In genomic region chr9:44288076-44288958, GRCm38 (mm10) we compare ENCODE assay signal across 8 mouse cellular contexts. TPM values are rescaled to one million over a fixed set of nuclear protein-coding genes. Genes with fewer than 3 reads are reported as not detected.
A peak's percentile ranks its signal among the peaks of the same experiment; 100 is the strongest.
DNase-seq lines count a peak whose midpoint lies in the region; ATAC-seq and TF ChIP-seq lines count a peak whose summit lies in the region.

TSS of gene Abcg4 (minus strand) at chr9:44288615.

- H3K9me3 ChIP-seq in embryonic facial prominence, embryonic 15.5 days (replicated peaks): no peaks in the 10 kb centered on the region
- H3K9me3 ChIP-seq in hindbrain, embryonic 12.5 days (replicated peaks): no peaks in the 10 kb centered on the region
- H3K9me3 ChIP-seq in limb, embryonic 10.5 days (replicated peaks): no peaks in the 10 kb centered on the region
- H3K9me3 ChIP-seq in midbrain, postnatal 0 days (ENCODE audit: low read length): no peaks in the 10 kb centered on the region

- peak; percentile 92 for DNase-seq in heart, adult 11 months
- no peak for DNase-seq in heart, adult 8-10 months (ENCODE audit: low spot score)
- no peak for DNase-seq in limb, embryonic 10.5 days (ENCODE audit: low spot score)
- DNase-seq in midbrain, postnatal 0 days (ENCODE audit: low spot score): peak; percentile 65
- DNase-seq in yolk sac, embryonic 10.5 days (ENCODE audit: low spot score): peak; percentile 47

- 3% methylated on average over 38 of the region's 38 CpGs for WGBS in bone marrow, adult 2 months
- WGBS in embryonic facial prominence, embryonic 15.5 days: 1% methylated on average over 38 of the region's 38 CpGs
- WGBS in hindbrain, embryonic 12.5 days: 1% methylated on average over 36 of the region's 38 CpGs
- 2% methylated on average over 38 of the region's 38 CpGs for WGBS in limb, embryonic 10.5 days
- under 1% methylated on average over 38 of the region's 38 CpGs for WGBS in midbrain, postnatal 0 days

- H3K36me3 ChIP-seq in embryonic facial prominence, embryonic 15.5 days: peaks cover 27% of the 10 kb centered on the region
- peaks cover 29% of the 10 kb centered on the region for H3K36me3 ChIP-seq in hindbrain, embryonic 12.5 days
- H3K36me3 ChIP-seq in limb, embryonic 10.5 days: peaks cover 35% of the 10 kb centered on the region
- H3K36me3 ChIP-seq in midbrain, postnatal 0 days (ENCODE audit: insufficient read depth, low read length): peaks cover 9% of the 10 kb centered on the region; the same call in 1 of the 2 replicates

- peak; percentile 46; the same call in 1 of the 2 replicates for TF ChIP-seq POLR2A in bone marrow, adult 2 months (IDR thresholded peaks at IDR 0.05; ENCODE audit: borderline replicate concordance, control insufficient read depth, low read depth, low read length)

- H3K4me1 ChIP-seq in bone marrow, adult 2 months (ENCODE audit: control insufficient read depth, insufficient read depth, low read length): no peaks in the 10 kb centered on the region; the same call in 1 of the 2 replicates
- peaks cover 26% of the 10 kb centered on the region for H3K4me1 ChIP-seq in embryonic facial prominence, embryonic 15.5 days
- peaks cover 27% of the 10 kb centered on the region for H3K4me1 ChIP-seq in hindbrain, embryonic 12.5 days
- H3K4me1 ChIP-seq in limb, embryonic 10.5 days: peaks cover 26% of the 10 kb centered on the region
- peaks cover 8% of the 10 kb centered on the region; the same call in 1 of the 2 replicates for H3K4me1 ChIP-seq in midbrain, postnatal 0 days (ENCODE audit: insufficient read depth, low read length)

- peak within 1 kb of the TSS; percentile 87 for H3K4me3 ChIP-seq in bone marrow, adult 2 months (replicated peaks; ENCODE audit: control insufficient read depth, low read depth, low read length)
- peak within 1 kb of the TSS; percentile 62 for H3K4me3 ChIP-seq in embryonic facial prominence, embryonic 15.5 days (replicated peaks)
- peak within 1 kb of the TSS; percentile 71 for H3K4me3 ChIP-seq in hindbrain, embryonic 12.5 days
- H3K4me3 ChIP-seq in limb, embryonic 10.5 days: peak within 1 kb of the TSS; percentile 69
- H3K4me3 ChIP-seq in midbrain, postnatal 0 days (ENCODE audit: low read depth, low read length): peak within 1 kb of the TSS; percentile 90

- peaks cover 23% of the 10 kb centered on the region for H3K27me3 ChIP-seq in embryonic facial prominence, embryonic 15.5 days
- peaks cover 16% of the 10 kb centered on the region for H3K27me3 ChIP-seq in hindbrain, embryonic 12.5 days
- peaks cover 54% of the 10 kb centered on the region for H3K27me3 ChIP-seq in limb, embryonic 10.5 days (ENCODE audit: low read depth, poor library complexity, severe bottlenecking)
- H3K27me3 ChIP-seq in midbrain, postnatal 0 days (ENCODE audit: insufficient read depth, low read length): no peaks in the 10 kb centered on the region

- peak within 1 kb of the TSS; percentile 93 for H3K4me2 ChIP-seq in embryonic facial prominence, embryonic 15.5 days (replicated peaks)
- peak within 1 kb of the TSS; percentile 90 for H3K4me2 ChIP-seq in hindbrain, embryonic 12.5 days (replicated peaks)
- H3K4me2 ChIP-seq in midbrain, postnatal 0 days (ENCODE audit: low read depth, low read length, poor library complexity, severe bottlenecking): peak within 1 kb of the TSS; percentile 94

- TF ChIP-seq CTCF in bone marrow, adult 2 months (IDR thresholded peaks at IDR 0.05; ENCODE audit: control insufficient read depth, insufficient read depth, low read length): no peak
- TF ChIP-seq CTCF in midbrain, postnatal 0 days (IDR thresholded peaks at IDR 0.05): no peak

- peak within 1 kb of the TSS; percentile 71 for H3K27ac ChIP-seq in bone marrow, adult 2 months (ENCODE audit: control insufficient read depth, insufficient read depth, low read depth, low read length, poor library complexity)
- no peak within 1 kb of the TSS for H3K27ac ChIP-seq in embryonic facial prominence, embryonic 15.5 days (replicated peaks)
- peak within 1 kb of the TSS; percentile 74 for H3K27ac ChIP-seq in hindbrain, embryonic 12.5 days
- peak within 1 kb of the TSS; percentile 80 for H3K27ac ChIP-seq in limb, embryonic 10.5 days
- H3K27ac ChIP-seq in midbrain, postnatal 0 days (ENCODE audit: low read depth, low read length): peak within 1 kb of the TSS; percentile 82

- peak within 1 kb of the TSS; percentile 65 for H3K9ac ChIP-seq in embryonic facial prominence, embryonic 15.5 days
- peak within 1 kb of the TSS; percentile 85 for H3K9ac ChIP-seq in hindbrain, embryonic 12.5 days
- H3K9ac ChIP-seq in midbrain, postnatal 0 days (replicated peaks; ENCODE audit: low read length, poor library complexity, severe bottlenecking): peak within 1 kb of the TSS; percentile 87

- peak; percentile 16; the same call in 1 of the 2 replicates for ATAC-seq in embryonic facial prominence, embryonic 15.5 days (ENCODE audit: insufficient number of reproducible peaks, low FRiP score, low TSS enrichment, low read depth)
- peak; percentile 76 for ATAC-seq in hindbrain, embryonic 12.5 days (ENCODE audit: low FRiP score)
- ATAC-seq in midbrain, postnatal 0 days (ENCODE audit: low FRiP score): peak; percentile 73

RNA-seq across cellular contexts. Expression of gene Abcg4, which starts in this region (rescaled TPM):
- total RNA-seq in heart, adult 8-10 months (2022): 1 to 10 TPM in 1 of 4 experiments, under 1 TPM in 3; 0.30 to 1.5 (median 0.52) TPM
- polyA plus RNA-seq in bone marrow, adult 2 months (2011; ENCODE audit: insufficient read depth, insufficient read length, low replicate concordance, missing spikeins): 45.0 and 74.1 TPM in 2 replicates
- polyA plus RNA-seq in embryonic facial prominence, embryonic 15.5 days (2015; fragmentation: Nextera tagmentation; extraction: Ambion mirVana): 5.1 and 5.5 TPM in 2 replicates
- polyA plus RNA-seq in hindbrain, embryonic 12.5 days (2016; fragmentation: Nextera tagmentation; extraction: Ambion mirVana): 12.9 and 13.5 TPM in 2 replicates
- 1.9 and 4.6 TPM in 2 replicates for polyA plus RNA-seq in limb, embryonic 10.5 days (2016; fragmentation: Nextera tagmentation; extraction: Ambion mirVana)
- 60.0 and 65.8 TPM in 2 replicates for total RNA-seq in midbrain, postnatal 0 days (2014; rRNA removed)
- 27.9 and 28.2 TPM in 2 replicates for polyA plus RNA-seq in midbrain, postnatal 0 days (2015; fragmentation: Nextera tagmentation; extraction: Ambion mirVana)

Comparison
In these comparisons a context has a peak if more than half of its experiments do, and no peak if none do; other contexts are left out.
1. RNA of gene Abcg4 (total RNA-seq): 60.0 to 65.8 TPM in midbrain, postnatal 0 days; 0.30 to 1.5 TPM in heart, adult 8-10 months; every median in the first group is over 10 times any median in the second.
2. DNase-seq: peak in heart, adult 11 months (single experiment), midbrain, postnatal 0 days (single experiment) and yolk sac, embryonic 10.5 days (single experiment); none in heart, adult 8-10 months (single experiment) and limb, embryonic 10.5 days (single experiment).
3. ATAC-seq: peak in every context shown above with its lines; median percentile 76 in hindbrain, embryonic 12.5 days; 73 in midbrain, postnatal 0 days; 16 in embryonic facial prominence, embryonic 15.5 days.
4. Peak in every context shown above with its lines, with median percentiles within 50 percentile points of each other: H3K4me3 ChIP-seq, H3K4me2 ChIP-seq and H3K9ac ChIP-seq.